Mouse (Mus musculus) cerebellum, adult 2 months (tissue): ENCODE data around the gene Guca1a.

ENCODE experiments used
- CTCF ChIP-seq: fragments of 200-500 bp; IDR thresholded peaks from 2 replicates; pipeline ENCODE4 v1.5.1; 2011; ENCODE audit warnings: low read depth, mild to moderate bottlenecking, control low read depth, low read length, moderate library complexity, borderline replicate concordance; ENCODE audit not compliant: insufficient read depth
- POLR2A ChIP-seq: fragments of 200-500 bp; IDR thresholded peaks from 2 replicates; pipeline ENCODE4 v1.6.1; 2011; ENCODE audit warnings: low read length, control low read depth, borderline replicate concordance; ENCODE audit not compliant: insufficient read depth

DNA sequence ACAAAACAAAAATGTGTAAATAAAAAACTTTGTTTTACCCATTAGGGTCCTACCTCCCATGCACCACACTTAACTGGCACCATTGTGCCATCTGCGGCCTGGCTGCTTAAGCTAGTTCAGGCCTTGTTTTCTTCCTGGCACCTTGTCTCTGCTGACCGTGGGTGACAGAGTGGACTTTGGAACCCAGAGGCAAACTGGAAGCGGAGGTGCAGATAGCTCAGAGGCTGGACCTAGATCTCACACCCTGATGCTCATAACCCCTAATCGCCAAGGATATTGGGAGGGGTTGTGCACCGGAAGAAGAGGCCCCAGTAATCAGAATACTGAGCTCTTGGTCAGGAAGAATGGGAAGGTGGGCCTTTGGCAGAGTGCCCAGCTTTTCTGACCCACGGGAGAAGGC lies 23.8 kb upstream of the Guca1a start:
- no peak for TF ChIP-seq CTCF
- no peak for TF ChIP-seq POLR2A
